Mouse (Mus musculus) neural tube, embryonic 14.5 days (tissue): ENCODE results near the gene Tmem231. TPM values are rescaled to one million over a fixed set of nuclear protein-coding genes. Genes with fewer than 3 reads are reported as not detected.

Source experiments
- ATAC-seq: fragments of 200-750 bp; cut with Nextera tagmentation; 2 replicates; pipeline ENCODE4 v1.8.0; 2017; ENCODE audit warnings: low read depth, mild to moderate bottlenecking, moderate TSS enrichment, moderate library complexity
- H3K27ac ChIP-seq: fragments of 300-500 bp; sonication (generic); 2 replicates; pipeline ENCODE4 v1.5.1; 2014; ENCODE audit warnings: low read depth, mild to moderate bottlenecking, control low read depth, low read length, moderate library complexity, mixed read lengths
- H3K27me3 ChIP-seq: fragments of 300-500 bp; sonication (generic); 2 replicates; pipeline ENCODE4 v1.6.1; 2014; ENCODE audit warnings: low read length; ENCODE audit not compliant: control insufficient read depth, insufficient read depth
- H3K36me3 ChIP-seq: fragments of 300-500 bp; sonication (generic); 2 replicates; pipeline ENCODE4 v1.6.1; 2014; ENCODE audit warnings: low read length, mixed read lengths; ENCODE audit not compliant: control insufficient read depth, insufficient read depth
- H3K4me1 ChIP-seq: fragments of 300-500 bp; sonication (generic); 2 replicates; pipeline ENCODE4 v1.6.1; 2014; ENCODE audit warnings: low read length; ENCODE audit not compliant: control insufficient read depth, insufficient read depth
- H3K4me2 ChIP-seq: fragments of 300-500 bp; sonication (generic); 2 replicates; pipeline ENCODE4 v1.6.1; 2014; ENCODE audit warnings: mild to moderate bottlenecking, low read depth, low read length, control low read depth
- H3K4me3 ChIP-seq: fragments of 300-500 bp; sonication (generic); 2 replicates; pipeline ENCODE4 v1.5.1; 2014; ENCODE audit warnings: low read depth, low read length, control low read depth, mixed read lengths
- H3K9ac ChIP-seq: fragments of 300-500 bp; sonication (generic); replicated peaks from 2 replicates; pipeline ENCODE4 v1.6.1; 2014; ENCODE audit warnings: low read depth, mild to moderate bottlenecking, control low read depth, low read length, mixed read lengths
- H3K9me3 ChIP-seq: fragments of 300-500 bp; sonication (generic); 2 replicates; pipeline ENCODE4 v1.6.1; 2016; ENCODE audit warnings: low read length; ENCODE audit not compliant: control insufficient read depth
- WGBS: fragments of 180-500 bp; shearing (Covaris S2); extraction: QIAGEN DNeasy Blood & Tissue Kit; methylation state at CpG from one replicate; pipeline ENCODE4 v1.1.7; 2014; 5-methylcytosine and 5-hydroxymethylcytosine counted together
- polyA plus RNA-seq: library from polyadenylated mRNA; unstranded; fragments of >200 nt; fragmentation: Nextera tagmentation; extraction: Ambion mirVana; gene quantifications from 2 replicates; pipeline ENCODE4 v1.2.1, GENCODE M21; 2014

The Tmem231 gene
- polyA plus RNA-seq, 1 experiment from 2014 or later: 14.8 TPM

DNA sequence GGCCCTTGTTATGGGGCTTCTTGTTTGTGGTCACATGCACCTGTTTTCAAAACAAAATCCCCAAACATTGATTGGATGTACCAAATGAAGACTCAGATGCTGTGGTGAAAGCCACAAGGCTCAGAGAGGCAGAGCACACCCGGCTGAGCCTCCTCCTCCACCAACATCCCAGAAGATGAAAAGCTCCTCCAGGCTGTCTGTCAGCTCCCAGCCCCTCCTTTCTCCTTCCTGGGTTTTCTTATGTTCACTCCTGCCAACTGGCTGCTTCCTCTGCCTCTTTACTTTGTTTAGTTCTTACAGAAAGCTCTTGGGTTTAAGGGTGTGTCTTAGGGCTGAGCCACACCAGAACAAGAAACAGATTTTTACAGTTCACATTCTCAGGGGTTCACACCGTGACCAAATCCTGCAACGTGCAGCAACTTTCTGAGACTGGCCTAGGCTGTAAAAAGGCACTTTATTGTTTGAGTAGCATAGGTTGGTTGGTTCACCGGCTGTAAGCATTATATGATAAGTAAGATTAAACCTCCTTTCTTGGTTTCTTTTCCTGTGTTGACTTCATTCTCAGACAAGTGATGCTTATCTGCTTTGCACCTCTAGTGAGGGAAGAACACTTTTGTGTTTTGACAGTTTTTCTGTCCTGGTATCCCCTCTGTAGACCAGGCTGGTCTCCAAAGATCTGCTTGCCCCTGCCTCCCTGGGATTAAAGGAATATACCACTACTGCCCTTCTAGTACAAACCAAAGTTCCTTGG lies 21.3 kb upstream of the Tmem231 start:
- ATAC-seq: no peak
- WGBS: 87% methylated on average over 4 of the region's 4 CpGs
- H3K4me3 ChIP-seq: no peak overlapping the region
- H3K4me2 ChIP-seq: no peak overlapping the region
- H3K4me1 ChIP-seq: no peaks in the 10 kb centered on the region
- no peaks in the 10 kb centered on the region for H3K27me3 ChIP-seq
- no peak overlapping the region for H3K9ac ChIP-seq
- H3K27ac ChIP-seq: no peak overlapping the region
- H3K9me3 ChIP-seq: no peaks in the 10 kb centered on the region
- peaks cover 35% of the 10 kb centered on the region for H3K36me3 ChIP-seq

DNA sequence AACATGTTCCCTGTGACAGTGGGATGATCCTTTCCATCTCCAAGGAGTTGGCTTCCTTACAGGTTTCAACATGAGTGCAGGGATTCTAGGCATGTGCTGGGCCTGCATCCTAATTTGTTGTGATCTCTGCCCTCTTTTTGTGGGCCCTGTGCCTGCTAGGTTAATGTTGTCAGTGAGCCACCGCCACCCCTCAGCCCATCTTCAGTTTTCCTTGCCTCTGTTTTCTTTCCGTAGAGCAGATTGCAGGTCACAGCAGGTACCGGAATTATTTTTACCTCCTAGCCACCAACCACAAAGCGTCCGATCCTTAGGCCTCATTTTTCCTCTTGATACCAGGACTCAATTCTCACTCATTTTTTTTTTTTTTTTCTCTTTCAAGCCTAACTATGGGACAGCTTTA lies 18.3 kb upstream of the Tmem231 start:
- no peaks in the 10 kb centered on the region for H3K4me1 ChIP-seq
- peaks cover 45% of the 10 kb centered on the region for H3K36me3 ChIP-seq
- no peaks in the 10 kb centered on the region for H3K27me3 ChIP-seq
- no peak overlapping the region for H3K27ac ChIP-seq
- H3K4me2 ChIP-seq: no peak overlapping the region
- WGBS: 92% methylated on average over 5 of the region's 5 CpGs
- H3K9me3 ChIP-seq: no peaks in the 10 kb centered on the region
- no peak for ATAC-seq
- H3K9ac ChIP-seq: no peak overlapping the region
- no peak overlapping the region for H3K4me3 ChIP-seq

DNA sequence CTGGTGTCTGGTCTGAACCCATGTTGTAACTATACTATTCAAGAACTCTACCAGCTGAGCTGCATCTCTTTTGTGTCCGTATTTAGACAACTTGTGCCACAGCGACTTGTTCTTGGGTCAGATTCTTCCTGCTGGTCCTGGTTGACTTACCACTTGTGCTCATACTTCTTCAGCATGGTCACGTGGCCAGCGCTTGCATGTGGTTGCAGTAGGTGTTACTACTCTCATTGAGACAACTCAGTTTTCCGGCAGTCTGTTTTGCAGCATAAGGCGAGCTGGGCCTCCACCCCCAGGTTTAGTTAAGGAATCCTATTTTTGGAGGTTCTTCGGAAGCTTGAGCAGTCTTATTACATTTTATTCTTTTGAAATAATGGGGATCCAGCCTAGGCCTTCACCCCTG lies 17.6 kb upstream of the Tmem231 start:
- Histone ChIP-seq H3K4me1 (no peaks in the 10 kb centered on the region), H3K9me3 (no peaks in the 10 kb centered on the region), H3K27ac (no peak overlapping the region), H3K9ac (no peak overlapping the region), H3K36me3 (peaks cover 40% of the 10 kb centered on the region), H3K4me3 (no peak overlapping the region), H3K27me3 (no peaks in the 10 kb centered on the region), H3K4me2 (no peak overlapping the region)
- WGBS: over 99% methylated on average over 7 of the region's 7 CpGs
- no peak for ATAC-seq

DNA sequence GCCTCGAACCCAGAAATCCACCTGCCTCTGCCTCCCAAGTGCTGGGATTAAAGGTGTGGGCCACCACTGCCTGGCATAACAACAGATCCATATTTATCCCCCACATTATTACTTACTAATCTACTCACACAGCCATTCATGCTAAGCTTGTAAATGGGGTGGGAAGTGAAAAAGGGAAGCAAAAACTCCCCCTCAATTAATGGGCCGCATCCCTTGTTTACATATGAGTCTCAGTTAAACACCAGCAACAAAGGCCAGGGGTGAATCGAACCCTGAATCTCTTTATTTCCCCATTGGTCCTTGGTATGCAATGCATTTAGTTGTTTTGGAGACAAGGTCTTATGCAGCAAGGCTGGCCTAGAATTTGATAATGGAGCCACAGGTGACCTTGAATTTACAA lies 17.2 kb upstream of the Tmem231 start:
- Histone ChIP-seq H3K9me3 (no peaks in the 10 kb centered on the region), H3K4me3 (no peak overlapping the region), H3K9ac (no peak overlapping the region), H3K36me3 (peaks cover 39% of the 10 kb centered on the region), H3K4me1 (no peaks in the 10 kb centered on the region), H3K4me2 (no peak overlapping the region), H3K27me3 (no peaks in the 10 kb centered on the region), H3K27ac (no peak overlapping the region)
- ATAC-seq: no peak
- 86% methylated on average over 3 of the region's 3 CpGs for WGBS

DNA sequence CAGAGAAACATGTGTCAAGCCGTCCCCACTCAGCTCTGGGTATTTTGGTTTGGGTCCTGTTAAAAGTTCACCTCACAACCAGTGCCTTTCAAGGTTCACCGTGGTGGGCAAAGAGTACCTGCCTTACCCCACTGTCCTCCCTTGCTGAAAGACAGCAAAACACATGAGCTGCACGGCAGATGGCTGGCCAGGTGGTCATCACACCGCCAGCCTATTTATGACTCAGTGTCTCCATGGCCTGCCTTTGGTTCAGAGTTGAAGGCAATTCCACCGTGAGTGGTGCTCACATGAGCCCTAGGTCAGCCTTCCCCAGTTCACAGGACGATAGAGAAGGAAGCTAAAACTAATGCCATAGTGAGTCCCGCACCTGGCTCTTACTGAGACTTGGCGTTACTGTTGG lies 14.3 kb upstream of the Tmem231 start:
- peaks cover 26% of the 10 kb centered on the region for H3K36me3 ChIP-seq
- H3K9ac ChIP-seq: no peak overlapping the region
- H3K9me3 ChIP-seq: no peaks in the 10 kb centered on the region
- H3K4me2 ChIP-seq: no peak overlapping the region
- no peaks in the 10 kb centered on the region for H3K4me1 ChIP-seq
- no peaks in the 10 kb centered on the region for H3K27me3 ChIP-seq
- no peak for ATAC-seq
- no peak overlapping the region for H3K27ac ChIP-seq
- H3K4me3 ChIP-seq: no peak overlapping the region
- 95% methylated on average over 8 of the region's 8 CpGs for WGBS

DNA sequence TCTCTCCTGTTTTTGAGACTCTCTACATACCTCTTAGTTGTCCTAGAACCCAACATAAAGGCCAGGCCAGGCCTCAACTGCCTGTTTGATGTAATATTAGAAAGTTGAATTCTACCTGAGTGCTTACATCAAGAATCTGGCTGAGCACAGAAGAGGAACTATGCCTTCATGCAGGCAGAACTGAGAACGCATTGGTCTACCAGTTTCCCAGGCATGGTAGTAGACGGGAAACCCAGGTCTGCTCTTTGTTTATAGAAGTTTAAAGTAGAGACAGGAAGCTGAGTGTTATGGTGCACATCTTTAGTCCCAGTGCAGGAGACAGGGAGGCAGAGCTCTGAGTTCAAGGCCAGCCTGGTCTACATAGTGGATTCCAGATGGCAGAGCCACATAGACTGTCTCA lies 13.5 kb upstream of the Tmem231 start:
- no peaks in the 10 kb centered on the region for H3K9me3 ChIP-seq
- peaks cover under 1% of the 10 kb centered on the region for H3K4me1 ChIP-seq
- no peak overlapping the region for H3K9ac ChIP-seq
- no peak for ATAC-seq
- H3K27ac ChIP-seq: no peak overlapping the region
- no peak overlapping the region for H3K4me3 ChIP-seq
- no peaks in the 10 kb centered on the region for H3K27me3 ChIP-seq
- no peak overlapping the region for H3K4me2 ChIP-seq
- peaks cover 25% of the 10 kb centered on the region for H3K36me3 ChIP-seq
- WGBS: 88% methylated on average over 2 of the region's 2 CpGs

- H3K36me3 ChIP-seq: peaks cover 20% of the 10 kb centered on the region
- ATAC-seq: no peak
- H3K4me3 ChIP-seq: no peak overlapping the region
- H3K27me3 ChIP-seq: no peaks in the 10 kb centered on the region
- peaks cover 14% of the 10 kb centered on the region for H3K4me1 ChIP-seq
- H3K9ac ChIP-seq: no peak overlapping the region
- H3K4me2 ChIP-seq: no peak overlapping the region
- 92% methylated on average over 2 of the region's 2 CpGs for WGBS
- no peaks in the 10 kb centered on the region for H3K9me3 ChIP-seq
- H3K27ac ChIP-seq: no peak overlapping the region
Observed at GRCm38 (mm10) chr8:111943544-111943943, 9.9 kb upstream of the Tmem231 start.

- Histone ChIP-seq H3K36me3 (peaks cover 7% of the 10 kb centered on the region; the same call in 1 of the 2 replicates), H3K27ac (peak overlapping the region; percentile 55; the same call in 1 of the 2 replicates), H3K4me3 (peak overlapping the region; percentile 93), H3K9ac (peak overlapping the region; percentile 80), H3K4me2 (peak overlapping the region; percentile 99), H3K4me1 (peaks cover 14% of the 10 kb centered on the region), H3K27me3 (no peaks in the 10 kb centered on the region), H3K9me3 (no peaks in the 10 kb centered on the region)
- ATAC-seq: peak; percentile 33; the same call in 1 of the 2 replicates
- WGBS: under 1% methylated on average over 23 of the region's 23 CpGs
Observed at GRCm38 (mm10) chr8:111941101-111941454, 7.4 kb upstream of the Tmem231 start.

DNA sequence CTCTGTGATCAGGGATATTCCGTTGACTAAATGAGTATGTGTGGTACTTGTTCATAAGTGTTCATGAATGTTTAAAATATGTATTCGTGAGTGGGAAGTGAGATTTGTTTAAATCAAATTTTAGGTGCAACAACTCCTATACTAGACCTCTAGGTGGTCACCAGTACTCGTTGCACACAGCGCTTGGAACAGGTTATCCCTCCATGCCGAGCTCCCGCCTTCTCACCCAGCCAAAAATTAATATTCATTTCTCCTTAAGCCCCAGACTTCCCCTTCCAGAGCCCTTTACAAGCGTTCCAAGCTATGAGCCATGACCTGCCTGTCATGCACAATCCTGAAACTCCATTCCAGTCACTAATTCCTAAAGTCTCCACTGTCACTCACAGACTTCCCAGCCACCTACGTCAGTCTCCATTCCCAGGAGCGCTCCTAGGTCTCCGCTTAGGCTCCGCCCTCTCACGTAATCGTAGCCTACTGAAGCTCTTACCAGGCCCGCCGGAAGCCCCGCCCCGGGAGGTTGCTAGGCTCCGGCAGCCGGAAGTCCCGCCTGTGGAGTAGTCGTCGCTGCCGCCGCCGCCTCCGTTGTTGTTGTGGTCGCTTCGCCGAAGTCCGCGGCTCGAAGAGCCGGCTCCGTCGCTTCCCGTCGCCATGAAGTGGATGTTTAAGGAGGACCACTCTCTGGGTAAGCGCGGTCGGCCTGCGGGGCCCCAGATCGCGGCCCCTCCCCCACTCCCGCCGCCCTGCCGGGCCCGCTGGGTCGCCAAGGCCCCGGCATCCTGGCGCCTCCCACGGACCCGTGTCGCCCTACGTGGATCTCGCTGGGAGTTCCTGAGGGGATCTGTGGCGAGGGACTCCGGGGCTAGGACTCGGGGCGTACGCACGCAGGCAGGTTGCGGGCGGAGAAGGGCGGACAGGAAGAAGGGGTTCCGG lies 6.8 kb upstream of the Tmem231 start, which contains the start of gene Gabarapl2:
Gene Gabarapl2 (plus strand): TSS at position 533 of the 930 bp plus-strand sequence.
- Histone ChIP-seq H3K4me1 (peaks cover 14% of the 10 kb centered on the region), H3K36me3 (peaks cover 7% of the 10 kb centered on the region; the same call in 1 of the 2 replicates), H3K9me3 (no peaks in the 10 kb centered on the region), H3K4me2 (peak within 1 kb of the TSS; percentile 99), H3K4me3 (peak within 1 kb of the TSS; percentile 93), H3K9ac (peak within 1 kb of the TSS; percentile 80), H3K27me3 (no peaks in the 10 kb centered on the region), H3K27ac (peak within 1 kb of the TSS; percentile 58)
- under 1% methylated on average over 65 of the region's 65 CpGs for WGBS
- peak; percentile 99 for ATAC-seq
